Mouse (Mus musculus): Measurements from ENCODE around the gene Fshr. TPM values are rescaled to one million over a fixed set of nuclear protein-coding genes. Genes with fewer than 3 reads are reported as not detected.

Gene Fshr
- polyA plus RNA-seq, 1 experiment from 2014 or later = 0.27 TPM

- no peaks in the 10 kb centered on the region for H3K4me1 ChIP-seq (ENCODE audit: control insufficient read depth in 2 of 2, insufficient read depth in 2 of 2, low read length in 2 of 2)
- H3K27me3 ChIP-seq (ENCODE audit: control insufficient read depth, insufficient read depth, low read length) = no peaks in the 10 kb centered on the region
- H3K27ac ChIP-seq (replicated peaks in 1 of 2; ENCODE audit: control insufficient read depth in 1 of 2, insufficient read depth in 1 of 2, low read depth in 2 of 2, low read length in 2 of 2) = no peak overlapping the region
- no peak overlapping the region for H3K9ac ChIP-seq (ENCODE audit: low read length)
- 50% methylated on average over 3 of the region's 3 CpGs for WGBS
- no peaks in the 10 kb centered on the region for H3K9me3 ChIP-seq (ENCODE audit: control insufficient read depth, low read length)
- no peak overlapping the region for H3K4me2 ChIP-seq (ENCODE audit: low read length)
- H3K4me3 ChIP-seq (ENCODE audit: control insufficient read depth in 1 of 2, insufficient read depth in 1 of 2, low read depth in 1 of 2, low read length in 2 of 2) = no peak overlapping the region
- no peaks in the 10 kb centered on the region for H3K36me3 ChIP-seq (ENCODE audit: control insufficient read depth, insufficient read depth, low read length)
- no peak for ATAC-seq (ENCODE audit: insufficient number of reproducible peaks, insufficient read depth, low FRiP score, low read depth)
These were observed 136.0 kb downstream of the Fshr start for GRCm38 (mm10) chr17:89064327-89065095.

- Histone ChIP-seq H3K9ac (ENCODE audit: low read length) (no peak overlapping the region), H3K9me3 (ENCODE audit: control insufficient read depth, low read length) (no peaks in the 10 kb centered on the region), H3K4me1 (ENCODE audit: control insufficient read depth in 2 of 2, insufficient read depth in 2 of 2, low read length in 2 of 2) (no peaks in the 10 kb centered on the region), H3K36me3 (ENCODE audit: control insufficient read depth, insufficient read depth, low read length) (no peaks in the 10 kb centered on the region), H3K4me2 (ENCODE audit: low read length) (no peak overlapping the region), H3K4me3 (ENCODE audit: control insufficient read depth in 1 of 2, insufficient read depth in 1 of 2, low read depth in 1 of 2, low read length in 2 of 2) (no peak overlapping the region), H3K27me3 (ENCODE audit: control insufficient read depth, insufficient read depth, low read length) (no peaks in the 10 kb centered on the region), H3K27ac (replicated peaks in 1 of 2; ENCODE audit: control insufficient read depth in 1 of 2, insufficient read depth in 1 of 2, low read depth in 2 of 2, low read length in 2 of 2) (no peak overlapping the region)
- no peak for ATAC-seq (ENCODE audit: insufficient number of reproducible peaks, insufficient read depth, low FRiP score, low read depth)
- 83% methylated on average over 8 of the region's 8 CpGs for WGBS
These were observed 138.0 kb downstream of the Fshr start for GRCm38 (mm10) chr17:89062348-89062949.

GRCm38 (mm10) chr17:89051031-89051563 is 149.4 kb downstream of the Fshr start:
- Histone ChIP-seq H3K9ac (ENCODE audit: low read length) (no peak overlapping the region), H3K4me3 (ENCODE audit: control insufficient read depth in 1 of 2, insufficient read depth in 1 of 2, low read depth in 1 of 2, low read length in 2 of 2) (no peak overlapping the region), H3K27me3 (ENCODE audit: control insufficient read depth, insufficient read depth, low read length) (no peaks in the 10 kb centered on the region), H3K27ac (replicated peaks in 1 of 2; ENCODE audit: control insufficient read depth in 1 of 2, insufficient read depth in 1 of 2, low read depth in 2 of 2, low read length in 2 of 2) (no peak overlapping the region), H3K9me3 (ENCODE audit: control insufficient read depth, low read length) (no peaks in the 10 kb centered on the region), H3K4me2 (ENCODE audit: low read length) (no peak overlapping the region), H3K4me1 (ENCODE audit: control insufficient read depth in 2 of 2, insufficient read depth in 2 of 2, low read length in 2 of 2) (0 out of 4 replicates have a peak, but pooled peaks cover 0 to 3% of the 10 kb centered on the region in 2 experiments), H3K36me3 (ENCODE audit: control insufficient read depth, insufficient read depth, low read length) (no peaks in the 10 kb centered on the region)
- ATAC-seq (ENCODE audit: insufficient number of reproducible peaks, insufficient read depth, low FRiP score, low read depth) = no peak
- 69% methylated on average over 3 of the region's 3 CpGs for WGBS

GRCm38 (mm10) chr17:89049071-89049470 is 151.4 kb downstream of the Fshr start:
- H3K4me3 ChIP-seq (ENCODE audit: control insufficient read depth in 1 of 2, insufficient read depth in 1 of 2, low read depth in 1 of 2, low read length in 2 of 2) = no peak overlapping the region
- no peak for ATAC-seq (ENCODE audit: insufficient number of reproducible peaks, insufficient read depth, low FRiP score, low read depth)
- no peaks in the 10 kb centered on the region for H3K36me3 ChIP-seq (ENCODE audit: control insufficient read depth, insufficient read depth, low read length)
- WGBS = 35% methylated on average over 2 of the region's 2 CpGs
- H3K9me3 ChIP-seq (ENCODE audit: control insufficient read depth, low read length) = no peaks in the 10 kb centered on the region
- H3K4me1 ChIP-seq (ENCODE audit: control insufficient read depth in 2 of 2, insufficient read depth in 2 of 2, low read length in 2 of 2) = 0 out of 4 replicates have a peak, but pooled peaks cover 0 to 3% of the 10 kb centered on the region in 2 experiments
- H3K9ac ChIP-seq (ENCODE audit: low read length) = no peak overlapping the region
- no peaks in the 10 kb centered on the region for H3K27me3 ChIP-seq (ENCODE audit: control insufficient read depth, insufficient read depth, low read length)
- H3K27ac ChIP-seq (replicated peaks in 1 of 2; ENCODE audit: control insufficient read depth in 1 of 2, insufficient read depth in 1 of 2, low read depth in 2 of 2, low read length in 2 of 2) = no peak overlapping the region
- no peak overlapping the region for H3K4me2 ChIP-seq (ENCODE audit: low read length)

- Histone ChIP-seq H3K4me1 (ENCODE audit: control insufficient read depth in 2 of 2, insufficient read depth in 2 of 2, low read length in 2 of 2) (0 out of 4 replicates have a peak, but pooled peaks cover 0 to 3% of the 10 kb centered on the region in 2 experiments), H3K9ac (ENCODE audit: low read length) (no peak overlapping the region), H3K9me3 (ENCODE audit: control insufficient read depth, low read length) (no peaks in the 10 kb centered on the region), H3K36me3 (ENCODE audit: control insufficient read depth, insufficient read depth, low read length) (no peaks in the 10 kb centered on the region), H3K4me2 (ENCODE audit: low read length) (no peak overlapping the region), H3K27me3 (ENCODE audit: control insufficient read depth, insufficient read depth, low read length) (no peaks in the 10 kb centered on the region), H3K4me3 (ENCODE audit: control insufficient read depth in 1 of 2, insufficient read depth in 1 of 2, low read depth in 1 of 2, low read length in 2 of 2) (no peak overlapping the region), H3K27ac (replicated peaks in 1 of 2; ENCODE audit: control insufficient read depth in 1 of 2, insufficient read depth in 1 of 2, low read depth in 2 of 2, low read length in 2 of 2) (no peak overlapping the region)
- ATAC-seq (ENCODE audit: insufficient number of reproducible peaks, insufficient read depth, low FRiP score, low read depth) = no peak
- 60% methylated on average over 3 of the region's 3 CpGs for WGBS
These were observed 154.5 kb downstream of the Fshr start for GRCm38 (mm10) chr17:89046016-89046415.

- 73% methylated on average over 5 of the region's 5 CpGs for WGBS
- Histone ChIP-seq H3K4me1 (ENCODE audit: control insufficient read depth in 2 of 2, insufficient read depth in 2 of 2, low read length in 2 of 2) (no peaks in the 10 kb centered on the region), H3K27me3 (ENCODE audit: control insufficient read depth, insufficient read depth, low read length) (no peaks in the 10 kb centered on the region), H3K4me2 (ENCODE audit: low read length) (no peak overlapping the region), H3K27ac (replicated peaks in 1 of 2; ENCODE audit: control insufficient read depth in 1 of 2, insufficient read depth in 1 of 2, low read depth in 2 of 2, low read length in 2 of 2) (no peak overlapping the region), H3K36me3 (ENCODE audit: control insufficient read depth, insufficient read depth, low read length) (no peaks in the 10 kb centered on the region), H3K4me3 (ENCODE audit: control insufficient read depth in 1 of 2, insufficient read depth in 1 of 2, low read depth in 1 of 2, low read length in 2 of 2) (no peak overlapping the region), H3K9ac (ENCODE audit: low read length) (no peak overlapping the region), H3K9me3 (ENCODE audit: control insufficient read depth, low read length) (no peaks in the 10 kb centered on the region)
- no peak for ATAC-seq (ENCODE audit: insufficient number of reproducible peaks, insufficient read depth, low FRiP score, low read depth)
These were observed 163.8 kb downstream of the Fshr start for GRCm38 (mm10) chr17:89036723-89037122.

GRCm38 (mm10) chr17:89036049-89036448 is 164.4 kb downstream of the Fshr start:
- Histone ChIP-seq H3K9ac (ENCODE audit: low read length) (no peak overlapping the region), H3K4me1 (ENCODE audit: control insufficient read depth in 2 of 2, insufficient read depth in 2 of 2, low read length in 2 of 2) (no peaks in the 10 kb centered on the region), H3K9me3 (ENCODE audit: control insufficient read depth, low read length) (no peaks in the 10 kb centered on the region), H3K4me2 (ENCODE audit: low read length) (no peak overlapping the region), H3K36me3 (ENCODE audit: control insufficient read depth, insufficient read depth, low read length) (no peaks in the 10 kb centered on the region), H3K4me3 (ENCODE audit: control insufficient read depth in 1 of 2, insufficient read depth in 1 of 2, low read depth in 1 of 2, low read length in 2 of 2) (no peak overlapping the region), H3K27me3 (ENCODE audit: control insufficient read depth, insufficient read depth, low read length) (no peaks in the 10 kb centered on the region), H3K27ac (replicated peaks in 1 of 2; ENCODE audit: control insufficient read depth in 1 of 2, insufficient read depth in 1 of 2, low read depth in 2 of 2, low read length in 2 of 2) (no peak overlapping the region)
- WGBS = 93% methylated on average over 3 of the region's 3 CpGs
- no peak for ATAC-seq (ENCODE audit: insufficient number of reproducible peaks, insufficient read depth, low FRiP score, low read depth)
